Mouse (Mus musculus): Measurements from ENCODE around the gene Rhebl1.

Rhebl1 gene

GRCm38 (mm10) chr15:98914903-98915302 lies 20.6 kb upstream of the Rhebl1 start:
- no peak for ATAC-seq (ENCODE audit: low TSS enrichment)

GRCm38 (mm10) chr15:98904692-98905091 lies 10.4 kb upstream of the Rhebl1 start:
- no peak for ATAC-seq (ENCODE audit: low TSS enrichment)

DNA sequence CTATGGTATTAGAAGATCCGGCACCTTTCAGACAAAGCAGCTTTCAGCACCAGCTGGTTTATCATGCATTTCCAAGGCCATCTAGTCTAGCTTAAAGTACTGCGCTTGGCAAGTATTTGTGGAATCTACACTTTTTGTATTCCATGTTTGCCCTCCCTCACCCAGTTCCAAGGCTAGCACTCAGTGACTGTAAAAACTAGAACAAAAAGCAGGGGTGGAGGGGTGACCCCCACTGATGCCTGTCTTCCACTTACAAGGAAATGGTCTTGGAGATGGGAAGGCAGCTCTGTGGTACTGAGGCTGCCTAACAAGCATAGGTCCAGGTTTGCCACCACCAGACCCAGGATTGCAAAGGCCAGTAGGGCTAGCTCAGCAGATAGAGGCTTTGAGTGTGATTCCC lies 8.3 kb upstream of the Rhebl1 start:
- no peak for ATAC-seq (ENCODE audit: low TSS enrichment)

DNA sequence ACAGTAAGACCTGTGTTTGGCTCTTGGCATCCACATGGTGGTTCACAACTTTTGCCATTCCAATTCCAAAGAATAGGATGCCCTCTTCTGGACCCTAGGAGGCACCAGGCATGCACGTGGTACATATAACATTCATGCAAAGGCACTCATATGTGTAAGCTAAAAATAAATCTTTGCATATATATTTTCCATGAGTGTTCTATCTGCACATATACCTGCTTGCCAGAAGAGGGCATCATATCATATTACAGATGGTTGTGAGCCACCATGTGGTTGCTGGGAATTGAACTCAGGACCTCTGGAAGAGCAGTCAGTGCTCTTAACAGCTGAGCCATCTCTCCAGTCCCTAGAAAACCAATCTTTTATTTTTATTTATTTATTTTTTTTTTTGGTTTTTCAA lies 7.2 kb upstream of the Rhebl1 start:
- no peak for ATAC-seq (ENCODE audit: low TSS enrichment)

GRCm38 (mm10) chr15:98897928-98898800 lies 3.8 kb upstream of the Rhebl1 start, which contains the start of gene Dhh:
Dhh (minus strand) TSS chr15:98898540.
- ATAC-seq (ENCODE audit: low TSS enrichment) = no peak

GRCm38 (mm10) chr15:98897495-98897894 lies 3.2 kb upstream of the Rhebl1 start:
- no peak for ATAC-seq (ENCODE audit: low TSS enrichment)

DNA sequence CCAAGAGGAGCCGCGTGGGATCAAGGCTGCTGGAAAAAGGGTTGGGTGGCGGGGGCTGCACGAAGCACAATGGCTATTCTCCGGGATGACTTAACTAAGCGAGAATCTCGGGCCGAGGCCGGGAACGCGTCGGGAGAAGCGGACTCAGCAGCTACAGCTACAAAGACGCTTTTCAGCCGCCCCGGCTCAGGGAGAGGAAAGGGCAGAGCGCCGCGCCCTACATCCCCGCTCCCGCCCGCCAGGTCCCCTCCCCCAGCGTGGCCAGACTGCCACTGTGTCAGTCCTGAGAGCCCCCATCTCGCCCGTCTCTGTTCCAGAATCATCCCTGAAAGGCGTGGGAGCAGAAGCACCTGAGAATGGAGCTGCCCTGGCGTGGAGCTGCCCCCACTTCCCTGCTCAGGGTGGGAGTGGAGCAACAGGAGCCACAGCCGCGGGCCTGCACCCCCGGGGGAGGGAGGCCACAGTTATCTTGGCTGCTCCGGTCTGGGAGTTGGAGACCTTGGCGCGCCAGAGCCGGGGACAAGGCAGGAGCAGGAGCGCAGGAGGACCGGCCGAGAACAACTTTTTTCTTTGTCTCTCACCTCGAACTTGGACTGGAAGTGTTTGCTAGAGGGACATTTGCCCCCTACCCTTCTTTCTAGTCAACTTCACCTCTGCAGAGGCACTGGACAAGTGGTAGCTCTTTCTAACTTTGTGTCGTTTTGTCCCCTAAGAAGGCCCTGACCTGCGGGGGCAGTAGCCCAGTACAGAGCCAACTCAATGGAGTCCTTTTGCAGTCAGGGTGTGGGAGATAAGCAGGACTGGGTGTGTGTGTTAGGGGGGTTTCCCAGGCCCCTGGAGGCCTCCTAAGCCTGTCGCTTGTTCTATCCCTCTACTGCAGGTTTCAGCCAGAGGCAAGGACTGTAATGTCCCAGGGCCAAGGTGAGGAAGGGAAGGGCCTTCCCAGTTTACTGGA lies 1.6 kb upstream of the Rhebl1 start:
- no peak for ATAC-seq (ENCODE audit: low TSS enrichment)

DNA sequence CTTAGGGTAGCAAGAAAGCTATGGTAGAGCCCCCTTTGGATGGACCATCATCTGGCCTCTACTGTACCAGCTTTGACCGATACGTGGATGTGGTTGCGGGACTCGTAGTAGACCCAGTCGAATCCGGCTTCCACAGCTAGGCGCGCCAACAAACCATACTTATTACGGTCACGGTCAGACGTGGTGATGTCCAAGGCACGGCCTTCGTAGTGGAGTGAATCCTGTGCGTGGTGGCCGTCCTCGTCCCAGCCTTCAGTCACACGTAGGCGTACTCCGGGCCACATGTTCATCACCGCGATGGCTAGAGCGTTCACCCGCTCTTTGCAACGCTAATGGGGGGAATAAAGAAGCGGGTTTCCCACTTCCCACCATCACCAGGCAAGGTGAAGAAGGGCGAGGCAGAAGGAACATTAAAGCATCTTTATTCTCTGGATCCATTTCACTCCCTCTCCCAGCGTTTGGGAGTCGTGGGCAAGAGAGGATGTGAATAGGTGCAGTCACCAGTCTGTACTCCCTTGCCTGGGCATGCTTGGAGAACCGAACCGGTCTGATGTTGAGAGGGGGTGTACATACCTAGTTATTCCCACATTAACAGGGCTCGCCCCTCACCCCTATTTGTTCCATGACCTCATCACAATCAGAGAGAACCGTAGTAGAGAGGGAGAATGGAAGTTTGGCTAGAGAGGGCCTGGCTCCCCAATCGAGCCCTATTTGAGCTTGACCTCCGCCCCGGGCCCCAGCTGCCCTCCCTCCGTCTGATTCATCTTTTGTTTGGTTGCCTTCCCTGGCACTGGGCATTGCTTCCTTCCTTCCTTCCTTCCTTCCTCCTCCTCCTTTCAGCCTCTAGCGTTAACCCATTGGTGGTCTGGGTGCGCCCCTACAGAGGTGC lies 650 bp upstream of the Rhebl1 start:
- no peak for ATAC-seq (ENCODE audit: low TSS enrichment)

DNA sequence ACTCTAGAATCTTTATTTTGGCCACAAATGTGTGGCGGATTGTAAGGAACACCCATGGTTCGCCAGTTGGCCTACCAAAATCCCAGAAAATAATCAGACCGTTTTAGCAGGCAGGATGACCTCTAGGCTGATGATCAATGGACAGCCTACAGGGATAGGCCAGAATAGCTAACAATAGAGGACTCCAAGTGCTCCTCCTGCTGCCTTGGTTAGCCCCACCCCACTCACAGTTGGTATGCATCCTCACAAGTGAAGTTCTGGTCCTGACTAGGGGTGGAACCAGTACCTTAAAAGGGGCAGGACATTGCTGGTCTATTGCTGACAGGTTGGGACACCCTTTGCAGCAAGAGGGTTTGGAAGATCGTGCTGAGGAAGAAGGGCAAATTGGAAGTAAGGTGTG lies 1.3 kb downstream of the Rhebl1 start:
- no peak for ATAC-seq (ENCODE audit: low TSS enrichment)

DNA sequence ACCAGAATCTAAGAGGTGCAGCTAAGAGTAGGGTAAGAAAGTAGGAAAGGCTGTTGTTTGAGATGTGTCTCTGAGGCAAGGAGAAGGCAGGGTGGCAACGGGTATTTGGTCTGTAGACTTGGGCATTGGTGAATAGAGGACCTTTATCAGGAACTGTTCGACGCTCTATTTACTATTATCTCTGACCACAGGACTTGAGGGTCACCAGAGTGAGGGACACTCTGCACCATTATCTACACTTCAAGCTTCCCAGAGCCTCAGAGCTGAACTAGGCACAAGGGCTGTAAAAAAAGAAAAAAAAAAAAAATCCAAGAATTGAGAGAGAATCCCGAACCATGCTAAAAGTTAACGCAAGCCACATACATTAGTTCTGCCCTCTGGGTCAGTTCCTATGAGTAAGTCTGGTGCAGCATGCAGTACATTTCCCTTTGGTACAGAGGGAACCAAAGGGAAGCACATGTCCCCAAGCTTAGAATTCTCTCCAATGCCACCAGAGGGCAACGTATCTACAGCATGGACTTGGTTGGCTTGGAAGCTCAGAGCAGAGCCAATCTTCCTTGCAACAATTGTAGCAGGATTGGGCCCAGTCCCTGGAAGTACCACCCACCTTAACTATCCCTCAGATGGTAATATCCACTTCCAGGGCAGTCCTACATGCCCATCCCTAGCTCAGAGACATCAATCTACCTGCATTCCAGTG lies 2.3 kb downstream of the Rhebl1 start:
- ATAC-seq (ENCODE audit: low TSS enrichment) = peak; percentile 95

DNA sequence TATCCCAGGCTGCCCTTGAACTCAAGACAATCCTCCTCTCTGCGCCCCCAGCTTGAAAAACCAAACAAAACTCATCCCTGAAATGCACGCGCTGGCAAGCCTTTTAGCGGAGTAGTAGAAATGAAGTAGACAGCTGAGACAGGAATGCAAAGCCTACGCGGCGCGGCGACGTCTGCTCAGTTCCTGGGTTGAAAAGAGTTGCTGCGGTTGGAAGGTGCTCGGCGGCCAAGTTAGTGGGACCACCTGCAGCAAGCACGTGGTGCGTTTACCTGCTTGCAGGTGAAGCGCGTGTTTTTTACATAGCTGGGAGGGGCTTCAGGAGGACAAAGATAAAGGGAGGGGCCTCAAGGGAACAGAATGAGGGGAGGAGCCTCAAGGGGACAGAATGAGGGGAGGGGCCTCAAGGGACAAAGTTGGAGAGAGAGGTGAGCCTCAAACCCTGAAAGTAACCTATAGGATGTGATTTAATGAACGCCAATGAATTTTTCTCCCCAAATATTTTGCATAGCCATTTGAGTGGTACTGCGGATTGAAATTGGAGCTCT lies 3.1 kb downstream of the Rhebl1 start:
- no peak for ATAC-seq (ENCODE audit: low TSS enrichment)

GRCm38 (mm10) chr15:98887526-98887925 lies 6.8 kb downstream of the Rhebl1 start:
- ATAC-seq (ENCODE audit: low TSS enrichment) = no peak

DNA sequence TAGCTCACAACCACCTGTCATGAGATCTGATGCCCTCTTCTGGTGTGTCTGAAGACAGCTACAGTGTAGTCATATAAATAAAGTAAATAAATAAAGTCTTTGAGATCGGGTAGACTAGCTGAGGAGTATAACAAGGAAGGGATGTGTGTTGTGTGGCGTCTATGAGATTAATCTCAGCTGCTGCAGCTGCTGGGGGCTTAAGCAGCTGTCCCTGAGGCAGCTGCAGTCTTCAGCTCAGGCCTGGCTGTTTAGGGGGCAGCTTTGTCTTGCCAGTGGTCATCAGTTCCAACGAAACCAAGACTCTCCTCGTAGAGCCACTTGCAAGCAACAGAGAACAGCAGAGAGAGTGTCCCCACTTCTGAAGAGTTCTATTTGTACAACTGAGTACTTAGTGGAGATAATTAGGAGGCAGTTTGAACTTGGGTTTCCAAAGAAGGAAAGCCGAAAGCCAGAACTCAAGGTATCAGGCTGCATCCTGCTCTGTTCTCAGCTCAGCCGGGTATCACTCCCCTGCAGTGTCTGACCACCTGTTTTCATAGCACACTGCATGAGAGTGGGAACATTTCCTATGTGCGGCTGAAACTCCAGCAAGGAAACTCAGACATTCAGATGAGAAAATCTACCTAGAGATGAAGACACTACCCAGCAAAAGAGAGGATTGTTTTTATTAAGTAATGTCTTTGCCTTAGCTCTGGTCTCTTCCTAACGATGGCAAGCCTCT lies 7.5 kb downstream of the Rhebl1 start:
- no peak for ATAC-seq (ENCODE audit: low TSS enrichment)

DNA sequence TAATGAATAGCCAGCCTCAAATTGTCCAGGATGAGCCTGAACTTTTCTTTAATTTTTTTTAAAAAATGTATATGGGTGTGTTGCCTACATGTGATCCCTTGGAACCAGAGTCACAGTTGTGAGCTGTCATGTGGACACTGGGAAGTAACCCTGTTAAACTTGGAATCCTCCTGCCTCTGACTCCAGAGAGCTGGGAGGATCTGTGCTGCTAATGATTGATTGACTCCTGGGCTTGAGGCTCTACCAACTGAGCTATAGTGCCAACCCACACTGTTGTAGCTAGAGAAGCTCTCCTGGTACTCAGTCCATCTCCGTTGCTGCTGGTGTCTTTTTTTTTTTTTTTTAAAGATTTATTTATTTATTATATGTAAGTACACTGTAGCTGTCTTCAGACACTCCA lies 10.2 kb downstream of the Rhebl1 start:
- no peak for ATAC-seq (ENCODE audit: low TSS enrichment)

- no peak for ATAC-seq (ENCODE audit: low TSS enrichment)
Measured at GRCm38 (mm10) chr15:98883661-98884060, 10.7 kb downstream of the Rhebl1 start.

DNA sequence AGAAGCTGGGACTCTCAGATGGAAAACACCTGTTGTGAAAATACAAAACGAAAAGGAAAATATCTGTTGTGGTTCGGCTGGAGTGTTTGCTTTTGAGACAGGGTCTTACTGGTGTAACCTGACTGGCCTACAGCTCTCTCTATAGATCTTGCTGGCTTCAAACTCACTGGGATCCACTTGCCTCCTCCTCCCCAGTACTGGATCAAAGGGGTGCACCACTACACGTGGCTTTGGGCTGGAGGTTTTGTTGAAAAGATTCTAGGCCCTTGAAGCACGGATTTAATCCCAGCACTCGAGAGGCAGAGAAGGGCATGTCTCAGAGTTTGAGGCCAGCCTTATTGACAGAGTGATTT lies 12.7 kb downstream of the Rhebl1 start:
- ATAC-seq (ENCODE audit: low TSS enrichment) = peak; percentile 13; the same call in 1 of the 2 replicates

GRCm38 (mm10) chr15:98880978-98881655 lies 13.2 kb downstream of the Rhebl1 start:
- peak; percentile 96 for ATAC-seq (ENCODE audit: low TSS enrichment)

DNA sequence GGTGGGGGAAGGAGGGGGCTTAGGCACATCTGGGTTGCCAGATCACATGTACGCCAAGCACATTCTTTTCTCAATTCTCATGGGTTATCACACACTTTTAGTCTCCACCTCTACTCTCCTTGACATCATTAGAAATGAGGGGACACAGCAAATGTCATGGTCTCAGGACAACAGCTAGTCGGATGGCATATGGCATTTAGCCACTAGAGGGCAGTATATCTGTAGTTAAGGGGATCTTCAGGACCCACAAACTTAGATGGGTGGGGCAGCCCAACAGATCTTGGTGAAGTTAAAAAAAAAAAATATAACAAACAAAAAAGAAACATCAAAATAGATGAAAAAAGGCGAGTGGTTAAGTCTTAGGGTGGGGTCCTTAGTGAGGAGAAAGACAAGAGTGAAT lies 17.0 kb downstream of the Rhebl1 start:
- ATAC-seq (ENCODE audit: low TSS enrichment) = no peak

Data from frontal cortex, adult (tissue).